Mouse (Mus musculus): ENCODE results near the gene Tmem269.

The Tmem269 gene

DNA sequence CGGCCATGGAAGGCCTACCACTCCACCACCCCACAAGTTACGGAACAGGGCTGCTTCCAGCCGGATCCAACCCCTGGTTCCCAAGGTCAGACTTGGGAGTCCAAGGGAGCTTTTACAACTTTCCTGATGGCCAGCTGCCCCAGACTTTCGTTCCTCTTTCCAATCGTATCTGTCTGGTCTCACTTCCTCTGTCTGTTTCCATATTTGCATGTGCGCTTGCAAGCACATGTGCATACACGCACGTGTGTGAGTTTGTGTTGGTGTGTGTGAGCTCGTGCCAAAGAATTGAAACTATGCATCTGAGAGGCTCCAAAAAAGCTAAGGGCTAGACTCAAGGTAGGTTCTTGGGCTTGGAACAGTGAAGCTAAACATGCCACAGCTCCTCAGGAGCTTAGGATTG, 36.6 kb downstream of the Tmem269 start:
- peak; percentile 30 for DNase-seq (ENCODE audit: low spot score)

DNA sequence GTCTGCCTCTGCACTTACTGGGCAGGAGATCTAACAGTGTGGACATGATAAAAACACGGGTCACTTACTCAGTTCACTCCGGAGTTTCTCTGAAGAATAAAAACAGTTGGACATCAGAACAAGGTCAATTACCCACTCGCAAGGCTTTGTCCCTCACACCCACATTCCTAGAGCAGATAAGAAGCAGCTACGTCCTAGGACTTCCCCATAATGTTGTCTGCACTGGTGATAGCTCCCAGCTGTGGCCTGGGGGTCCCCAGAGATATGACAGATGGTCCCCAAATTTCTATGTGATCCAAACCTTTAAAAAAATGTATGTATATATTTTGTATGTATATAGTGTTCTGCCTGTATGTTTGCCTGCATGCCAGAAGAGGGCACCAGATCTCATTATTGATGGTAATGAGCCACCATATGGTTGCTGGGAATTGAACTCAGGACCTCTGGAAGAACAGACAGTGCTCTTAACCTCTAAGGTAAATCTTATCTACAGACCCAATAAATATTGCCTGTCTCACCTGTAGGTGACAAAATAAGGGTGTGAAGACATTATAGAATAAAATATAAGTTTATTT, 37.8 kb downstream of the Tmem269 start:
- no peak for DNase-seq (ENCODE audit: low spot score)

DNA sequence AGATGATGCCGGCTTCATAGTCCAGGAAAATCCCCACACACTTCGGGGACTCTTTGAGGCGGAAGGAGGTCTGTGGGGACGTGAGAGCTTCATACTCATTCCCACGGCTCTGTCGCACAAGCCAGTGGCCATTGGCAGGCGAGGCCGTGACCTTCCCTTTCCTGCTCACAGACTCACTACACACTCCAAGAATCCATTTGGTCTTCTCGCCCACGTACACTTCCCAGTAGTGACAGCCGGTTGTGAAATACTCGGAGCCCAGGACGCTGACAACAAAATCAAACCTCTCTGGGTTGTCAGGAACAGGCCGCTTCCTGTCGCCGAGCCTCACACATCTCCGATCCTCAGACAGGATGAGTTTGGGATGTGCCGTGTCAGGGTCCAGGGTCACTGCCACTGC, 39.7 kb downstream of the Tmem269 start:
- no peak for DNase-seq (ENCODE audit: low spot score)

DNA sequence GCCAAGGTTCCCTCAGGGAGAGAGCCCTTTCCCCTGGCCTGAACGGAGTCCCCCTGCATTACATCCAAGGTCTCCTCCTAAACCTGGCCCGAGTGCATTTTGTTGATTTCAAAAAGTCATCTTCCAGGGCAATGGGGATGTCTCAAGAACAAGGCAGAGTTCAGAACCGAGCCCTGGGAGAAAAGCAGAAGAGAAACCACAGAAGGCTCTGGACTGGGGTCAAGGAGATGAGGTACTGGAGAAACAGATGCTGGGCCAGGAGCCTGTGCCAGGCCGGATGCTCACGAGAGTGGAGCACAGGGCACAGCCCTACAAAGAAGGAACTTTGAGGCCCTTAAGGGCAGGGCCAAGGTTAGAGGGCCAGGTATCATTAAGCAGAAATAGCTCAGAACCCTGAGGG, 40.3 kb downstream of the Tmem269 start:
- no peak for DNase-seq (ENCODE audit: low spot score)

DNA sequence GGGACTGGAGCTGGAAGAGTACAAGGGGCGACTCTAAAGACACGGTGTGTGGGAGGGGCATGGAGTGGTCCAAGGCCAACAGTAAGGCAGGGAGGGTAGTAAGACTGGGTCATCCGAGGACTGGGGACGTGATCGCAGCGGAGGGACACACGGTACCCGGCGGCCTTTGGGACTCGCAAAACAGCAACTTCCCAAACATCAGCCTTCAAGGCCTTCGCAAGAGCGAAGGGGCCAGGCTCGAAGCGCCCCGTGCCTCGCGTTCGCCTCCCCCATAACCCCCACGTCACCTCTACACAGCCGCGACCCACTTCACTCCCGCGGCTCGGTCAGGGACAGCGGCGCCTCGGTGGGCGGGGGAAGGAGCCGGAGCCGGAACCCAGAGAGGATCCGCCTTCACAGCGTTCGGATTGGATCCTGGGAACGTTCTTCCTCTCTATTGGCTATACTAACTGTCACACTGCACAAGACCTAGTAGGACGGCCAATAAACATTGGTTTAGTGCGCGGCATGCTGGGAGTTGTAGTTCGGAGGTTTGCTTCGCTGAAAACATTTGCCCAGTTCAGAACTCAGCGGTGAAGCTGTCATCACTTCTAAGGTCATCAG, 44.1 kb downstream of the Tmem269 start, which contains the start of gene Zfp691:
TSS of gene Zfp691 (minus strand) at position 345 of the 603 bp plus-strand sequence.
- DNase-seq (ENCODE audit: low spot score): peak; percentile 88

DNA sequence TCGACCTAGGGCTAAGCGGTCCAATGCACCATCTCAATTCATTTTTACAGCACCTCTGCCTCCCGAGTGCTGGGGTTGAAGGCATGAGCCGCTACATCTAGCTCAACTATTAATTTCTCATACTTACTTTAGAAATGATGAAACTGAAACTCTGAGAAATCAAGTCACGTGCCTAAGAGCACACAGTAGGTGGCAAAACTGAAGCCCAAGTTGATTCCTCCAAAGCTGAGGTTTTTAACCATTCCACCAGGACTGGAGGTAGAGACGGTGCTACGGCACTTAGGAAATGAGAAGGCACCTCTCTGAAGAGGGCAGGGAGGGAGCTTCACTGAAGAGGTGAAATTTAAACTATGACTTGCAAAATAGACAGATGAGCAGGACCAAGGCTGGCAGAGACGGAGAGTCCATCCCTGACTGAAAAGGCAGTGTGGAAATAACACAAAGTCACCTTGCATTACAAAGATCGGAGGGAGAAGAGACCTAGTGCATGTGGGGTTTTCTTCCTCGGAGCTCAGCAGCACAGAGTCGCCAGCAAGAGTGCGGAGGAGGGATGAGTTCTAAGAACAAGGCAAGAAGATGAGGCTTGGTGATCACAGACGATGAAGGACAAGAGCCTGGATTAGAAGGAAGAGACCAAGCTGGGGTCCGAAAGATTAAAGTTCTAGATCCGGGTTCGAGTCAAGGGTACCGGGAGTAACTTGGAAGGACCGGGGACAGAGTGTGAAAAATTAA, 44.9 kb downstream of the Tmem269 start:
- no peak for DNase-seq (ENCODE audit: low spot score)

DNA sequence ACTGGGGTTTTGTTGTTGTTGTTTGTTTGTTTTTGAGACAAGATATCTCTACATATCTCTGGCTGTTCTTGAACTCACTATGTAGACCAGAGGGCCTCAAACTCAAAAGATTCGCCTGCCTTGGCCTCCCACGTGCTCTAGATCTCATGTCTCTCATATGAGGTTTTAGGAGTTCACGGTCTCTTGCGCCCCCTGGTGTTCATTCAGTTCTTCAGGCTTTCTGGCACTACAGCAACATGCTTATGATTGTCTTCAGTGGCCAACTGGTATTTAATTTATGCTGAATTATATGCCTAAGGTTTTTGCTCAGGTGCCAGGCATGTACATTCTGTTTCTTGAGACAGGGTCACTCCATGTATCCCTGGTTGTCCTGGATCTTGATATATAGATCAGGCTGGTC, 50.4 kb downstream of the Tmem269 start:
- peak; percentile 67 for DNase-seq (ENCODE audit: low spot score)

DNA sequence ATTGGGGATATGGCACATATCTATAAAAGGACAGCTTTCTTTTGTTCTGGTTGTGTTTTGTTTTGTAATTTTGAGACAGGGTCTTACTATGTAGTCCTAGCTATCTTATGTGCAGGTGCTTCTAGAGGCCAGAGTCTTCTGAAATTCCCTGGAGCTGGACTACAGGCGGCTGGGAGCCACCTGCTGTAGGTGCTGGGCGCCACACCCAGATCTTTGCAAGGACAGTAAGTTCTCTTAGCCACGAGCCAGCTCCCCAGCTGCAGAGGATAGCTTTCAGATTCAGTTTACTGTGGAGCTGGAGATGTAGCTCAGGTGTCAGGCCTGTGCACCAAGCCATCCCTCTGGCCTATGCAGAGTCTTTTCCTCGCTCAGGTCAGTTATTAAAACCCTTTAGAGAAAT, 50.9 kb downstream of the Tmem269 start:
- DNase-seq (ENCODE audit: low spot score): no peak

DNA sequence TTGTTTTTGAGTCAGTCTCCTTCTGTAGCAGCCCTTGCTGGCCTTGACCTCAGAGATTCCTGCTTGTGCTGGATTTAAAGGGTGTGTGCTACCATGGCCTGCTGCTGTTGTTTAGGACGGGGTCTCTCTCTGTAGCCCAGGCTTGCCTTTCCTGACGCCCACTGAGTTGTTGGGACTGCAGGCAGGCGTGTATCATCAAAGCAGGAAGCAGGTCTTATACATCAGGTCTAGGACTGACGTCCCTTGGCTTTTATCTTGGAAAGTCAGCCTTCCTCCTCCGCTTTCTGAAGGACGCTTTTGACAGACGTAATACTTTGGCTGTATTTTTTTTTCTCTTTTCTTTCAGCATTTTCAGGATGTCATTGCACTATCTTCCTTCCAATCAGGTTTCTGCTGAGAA, 52.1 kb downstream of the Tmem269 start:
- DNase-seq (ENCODE audit: low spot score): no peak

DNA sequence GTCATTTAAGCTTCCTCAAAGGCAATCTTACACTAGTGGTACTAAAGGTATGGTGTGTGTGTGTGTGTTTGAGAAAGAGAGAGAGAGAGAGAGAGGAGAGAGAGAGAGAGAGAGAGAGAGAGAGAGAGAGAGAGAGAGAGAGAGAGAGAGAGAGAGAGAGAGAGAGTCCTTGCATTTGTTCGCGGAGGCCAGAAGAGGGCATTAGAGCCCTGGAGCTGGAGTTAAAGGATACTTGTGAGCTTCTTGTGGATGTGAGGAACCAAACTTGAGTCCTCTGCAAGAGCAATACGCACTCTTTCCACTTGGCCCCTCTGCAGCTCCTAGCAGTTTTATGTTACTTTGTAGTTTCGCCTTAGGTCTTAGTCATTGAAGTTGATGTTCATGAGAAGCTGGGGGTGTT, 55.0 kb downstream of the Tmem269 start:
- no peak for DNase-seq (ENCODE audit: low spot score)

DNA sequence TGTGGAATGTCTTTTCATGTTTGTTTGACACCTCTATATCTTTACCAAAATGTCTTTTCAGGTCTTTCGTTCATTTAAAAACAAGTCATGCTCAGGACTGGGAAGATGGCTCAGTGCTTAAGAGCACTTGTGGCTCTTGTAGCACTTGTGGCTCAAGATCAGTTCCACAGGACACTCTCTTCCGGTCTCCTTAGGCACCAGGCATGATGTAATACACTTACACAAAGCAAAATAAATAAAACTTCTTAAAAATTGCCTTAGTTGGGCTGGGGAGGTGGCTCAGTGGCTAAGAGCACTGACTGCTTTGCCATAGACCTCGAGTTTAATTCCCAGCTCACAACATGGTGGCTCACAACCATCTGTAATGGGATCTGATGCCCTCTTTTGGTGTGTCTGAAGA, 56.7 kb downstream of the Tmem269 start:
- no peak for DNase-seq (ENCODE audit: low spot score)

DNA sequence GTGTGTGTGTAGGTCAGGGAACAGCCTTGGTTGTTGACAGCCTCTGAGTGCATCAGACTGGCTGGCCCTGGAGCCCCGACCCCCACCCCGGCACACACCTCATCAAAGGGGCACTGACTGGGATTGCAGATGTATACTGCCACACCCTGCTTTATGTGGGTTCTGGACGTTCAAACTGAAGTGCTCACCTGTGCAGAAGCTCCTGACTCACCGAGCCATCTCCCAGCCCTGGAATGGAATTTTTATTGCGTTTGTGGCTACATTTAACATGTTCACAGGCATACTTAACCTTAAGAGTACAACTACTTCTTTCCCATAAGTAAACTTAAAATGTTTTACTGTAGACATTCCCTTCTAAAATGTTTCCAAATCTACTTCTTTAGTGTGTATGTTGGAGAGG, 60.1 kb downstream of the Tmem269 start:
- DNase-seq (ENCODE audit: low spot score): no peak

DNA sequence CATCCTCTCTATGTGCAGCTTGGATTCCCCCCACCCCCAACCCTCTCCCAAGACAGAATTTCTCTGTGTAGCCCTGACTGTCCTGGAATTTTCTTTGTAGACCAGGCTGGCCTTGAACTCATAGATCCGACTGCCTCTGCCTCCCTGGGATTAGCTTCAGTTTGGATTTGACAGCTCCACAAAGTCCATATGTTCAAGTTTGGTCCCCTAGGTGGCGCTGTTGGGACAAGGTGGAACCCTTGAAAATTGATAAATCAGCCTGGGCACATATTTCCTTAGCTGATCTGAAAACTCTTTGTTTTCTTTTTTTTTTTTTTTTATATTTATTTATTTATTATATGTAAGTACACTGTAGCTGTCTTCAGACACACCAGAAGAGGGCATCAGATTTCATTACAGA, 60.8 kb downstream of the Tmem269 start:
- peak; percentile 54 for DNase-seq (ENCODE audit: low spot score)

Measured in spleen, adult 12 weeks (tissue).